Mouse (Mus musculus) ES-E14 (cell line): ENCODE measurements at regions not wholly inside any gene's neighbourhood (a gene's known extent, or its start where the extent isn't known, plus 50 kb on each side); places are given as distances from the start of the nearest gene placed in this dataset.
A peak's percentile ranks its signal among the peaks of the same experiment; 100 is the strongest.

Source experiments
- DNase-seq: peaks from one replicate; pipeline ENCODE4 v3.0.0-alpha.2; 2013; ENCODE audit warnings: low read depth, low spot score
- H3K27ac ChIP-seq: 2 replicates; pipeline ENCODE4 v1.5.1; 2012; ENCODE audit warnings: low read depth, mild to moderate bottlenecking, low read length, moderate library complexity, mixed read lengths; ENCODE audit not compliant: poor library complexity, insufficient read depth, severe bottlenecking
- H3K36me3 ChIP-seq: 2 replicates; pipeline ENCODE4 v1.6.1; 2012; ENCODE audit warnings: mild to moderate bottlenecking, low read length, moderate library complexity, mixed read lengths; ENCODE audit not compliant: control insufficient read depth, poor library complexity, insufficient read depth, severe bottlenecking
- H3K4me1 ChIP-seq, 2 experiments: fragments of 150-350 bp in 1 of 2; sonication (generic) in 1 of 2; 2 replicates each; pipeline ENCODE4 v1.6.1; 2012; ENCODE audit warnings: low read length in 2 of 2, mild to moderate bottlenecking in 1 of 2, mixed read lengths in 1 of 2; ENCODE audit not compliant: control insufficient read depth in 2 of 2, insufficient read depth in 2 of 2, poor library complexity in 1 of 2
- H3K4me3 ChIP-seq, 2 experiments: fragments of 150-350 bp in 1 of 2; sonication (generic) in 1 of 2; 2 replicates each; pipeline ENCODE4 v1.5.1; 2012; ENCODE audit warnings: low read length in 2 of 2, low read depth in 1 of 2, mild to moderate bottlenecking in 1 of 2, mixed read lengths in 1 of 2; ENCODE audit not compliant: insufficient read depth in 1 of 2, poor library complexity in 1 of 2, severe bottlenecking in 1 of 2
- H3K9ac ChIP-seq: 2 replicates; pipeline ENCODE4 v1.6.1; 2012; ENCODE audit warnings: low read depth, mild to moderate bottlenecking, low read length, mixed read lengths; ENCODE audit not compliant: poor library complexity, insufficient read depth, severe bottlenecking
- H3K9me3 ChIP-seq: fragments of 150-350 bp; sonication (generic); 2 replicates; pipeline ENCODE4 v1.6.1; 2012; ENCODE audit warnings: low read depth, mild to moderate bottlenecking, low read length; ENCODE audit not compliant: control insufficient read depth, insufficient read depth
- CHD2 ChIP-seq: IDR thresholded peaks from 2 replicates; pipeline ENCODE4 v1.6.1; 2014; ENCODE audit warnings: mild to moderate bottlenecking, low read depth, low read length, inconsistent platforms
- HCFC1 ChIP-seq: IDR thresholded peaks from 2 replicates; pipeline ENCODE4 v1.6.1; 2012; ENCODE audit warnings: low read length, inconsistent platforms, borderline replicate concordance; ENCODE audit not compliant: insufficient read depth
- MAFK ChIP-seq: IDR thresholded peaks from 2 replicates; pipeline ENCODE4 v1.6.1; 2014; ENCODE audit warnings: mild to moderate bottlenecking, low read depth, low read length, inconsistent platforms; ENCODE audit not compliant: insufficient read depth
- ZC3H11A ChIP-seq: IDR thresholded peaks from 2 replicates; pipeline ENCODE4 v1.6.1; 2012; ENCODE audit warnings: low read depth, mild to moderate bottlenecking, inconsistent platforms, low read length, borderline replicate concordance
- ZNF384 ChIP-seq: IDR thresholded peaks from 2 replicates; pipeline ENCODE4 v1.6.1; 2012; ENCODE audit warnings: low read depth, low read length, inconsistent platforms
- in situ Hi-C, 2 experiments: fragments of 600-800 bp; cut with MboI; formaldehyde crosslinking; loops; one replicate each; pipeline ENCODE4 v1.15.1; 2025; ENCODE audit warnings: low sequenced_read_pairs in 2 of 2, inconsistent platforms in 1 of 2; ENCODE audit not compliant: unreplicated experiment in 2 of 2

- H3K27ac ChIP-seq, result peak overlapping the region; percentile 19; the same call in 1 of the 2 replicates
- H3K9me3 ChIP-seq, result peaks cover 7% of the 10 kb centered on the region; the same call in 1 of the 2 replicates
- H3K4me1 ChIP-seq, result 0 out of 4 replicates have a peak, but pooled peaks cover 0 to 1% of the 10 kb centered on the region in 2 experiments
- no peaks in the 10 kb centered on the region for H3K36me3 ChIP-seq
- H3K4me3 ChIP-seq, result no peak overlapping the region
- no peak overlapping the region for H3K9ac ChIP-seq
- DNase-seq, result no peak
- in situ Hi-C loops, result no loop called here
- TF ChIP-seq ZNF384, result no peak
- TF ChIP-seq ZC3H11A, result no peak
- TF ChIP-seq HCFC1, result no peak
- TF ChIP-seq CHD2, result no peak
- TF ChIP-seq MAFK, result no peak
Measured at GRCm38 (mm10) chr17:83120665-83121232, 94.3 kb upstream of the Pkdcc start.

GRCm38 (mm10) chr17:83122525-83123280 is 92.4 kb upstream of the Pkdcc start:
- 0 out of 4 replicates have a peak, but pooled peaks cover 0 to 1% of the 10 kb centered on the region in 2 experiments for H3K4me1 ChIP-seq
- DNase-seq, result no peak
- no peak overlapping the region for H3K9ac ChIP-seq
- no peaks in the 10 kb centered on the region for H3K36me3 ChIP-seq
- no peak overlapping the region for H3K27ac ChIP-seq
- TF ChIP-seq MAFK (no peak), ZC3H11A (no peak), ZNF384 (no peak), HCFC1 (no peak), CHD2 (no peak)
- in situ Hi-C loops, result no loop called here
- no peak overlapping the region for H3K4me3 ChIP-seq
- H3K9me3 ChIP-seq, result peaks cover 15% of the 10 kb centered on the region

GRCm38 (mm10) chr17:83125057-83125456 is 90.0 kb upstream of the Pkdcc start:
- no peak overlapping the region for H3K27ac ChIP-seq

GRCm38 (mm10) chr17:83127842-83128241 is 87.2 kb upstream of the Pkdcc start:
- Histone ChIP-seq H3K4me1 (no peaks in the 10 kb centered on the region), H3K9ac (no peak overlapping the region), H3K27ac (no peak overlapping the region), H3K9me3 (peaks cover 15% of the 10 kb centered on the region), H3K36me3 (no peaks in the 10 kb centered on the region), H3K4me3 (no peak overlapping the region)
- TF ChIP-seq HCFC1 (no peak), ZC3H11A (no peak), ZNF384 (no peak), CHD2 (no peak), MAFK (no peak)
- DNase-seq, result no peak
- in situ Hi-C loops, result no loop called here

More at GRCm38 (mm10) chr17:83125057-83125456, 90.0 kb upstream of the Pkdcc start:
- in situ Hi-C loops, result no loop called here
- no peak overlapping the region for H3K9ac ChIP-seq
- H3K4me3 ChIP-seq, result no peak overlapping the region
- no peaks in the 10 kb centered on the region for H3K36me3 ChIP-seq
- H3K9me3 ChIP-seq, result peaks cover 15% of the 10 kb centered on the region
- TF ChIP-seq HCFC1, result no peak
- TF ChIP-seq CHD2, result no peak
- TF ChIP-seq MAFK, result no peak
- TF ChIP-seq ZC3H11A, result no peak
- TF ChIP-seq ZNF384, result no peak
- no peak for DNase-seq
- 0 out of 4 replicates have a peak, but pooled peaks cover 0 to 1% of the 10 kb centered on the region in 2 experiments for H3K4me1 ChIP-seq
